Mouse (Mus musculus) ES-E14 (cell line): ENCODE measurements around the gene Dstyk.

Experiments
- MAFK ChIP-seq: IDR thresholded peaks from 2 replicates; pipeline ENCODE4 v1.6.1; 2014; ENCODE audit warnings: mild to moderate bottlenecking, low read depth, low read length, inconsistent platforms; ENCODE audit not compliant: insufficient read depth
- ZNF384 ChIP-seq: IDR thresholded peaks from 2 replicates; pipeline ENCODE4 v1.6.1; 2012; ENCODE audit warnings: low read depth, low read length, inconsistent platforms

DNA sequence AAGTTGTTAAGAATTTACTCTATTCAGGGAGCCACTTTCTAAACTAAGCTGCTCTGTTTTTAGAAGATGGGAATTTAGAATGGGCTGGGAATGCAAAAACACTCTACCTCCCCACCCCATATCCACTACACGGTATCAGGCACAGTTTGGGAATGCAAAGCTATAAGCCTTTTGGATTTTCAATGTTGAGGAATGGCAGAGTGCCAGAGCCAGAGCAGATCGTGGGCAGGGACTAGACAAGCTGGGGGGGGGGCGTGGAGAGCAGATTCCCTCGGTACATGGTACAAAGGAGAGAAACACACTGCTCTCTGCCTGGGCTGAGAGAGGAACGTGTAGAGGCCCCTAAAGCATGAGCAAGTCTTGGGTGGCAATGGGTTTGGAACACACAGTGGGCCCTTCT is 24.5 kb upstream of the Dstyk start:
- TF ChIP-seq ZNF384 (no peak), MAFK (no peak)
